ENCODE assay signal across 26 mouse cellular contexts in genomic region chr12:17170406-17170805, GRCm38 (mm10). TPM values are rescaled to one million over a fixed set of nuclear protein-coding genes. Genes with fewer than 3 reads are reported as not detected.
DNase-seq lines count a peak whose midpoint lies in the region; ATAC-seq and TF ChIP-seq lines count a peak whose summit lies in the region.
"Had no signal": no experiment of that assay in that cellular context is flagged by ENCODE, and none has a peak within 500 bp of the region (broad histone marks: within the 10 kb centered on the region; RNA-seq: fewer than 3 reads in every experiment).

No protein-coding gene starts in this region.

- no peak for TF ChIP-seq POLR2A in olfactory bulb, adult 2 months (IDR thresholded peaks at IDR 0.05; ENCODE audit: insufficient read depth, low read depth, low read length)

- no peak for ATAC-seq in monocyte, adult 5-6 weeks (replicated peaks; ENCODE audit: insufficient number of reproducible peaks, low FRiP score, low TSS enrichment, poor library complexity, severe bottlenecking)
- no peak for ATAC-seq in forebrain, embryonic 16.5 days
- ATAC-seq: hindbrain, postnatal 0 days; intestine, embryonic 16.5 days; liver, embryonic 12.5 days had no signal

- DNase-seq in left cerebral cortex, adult 18-20 months (ENCODE audit: low spot score in 2 of 2), result peak; percentile 70 to 83
- DNase-seq in left cerebral cortex, postnatal 4 days, result no peak
- DNase-seq in frontal cortex, postnatal 36 days (ENCODE audit: low spot score in 2 of 2), result peak; percentile 80 to 81
- DNase-seq in telencephalon, adult 2 months (ENCODE audit: low read depth, low spot score), result peak; percentile 86
- DNase-seq in heart, postnatal 25 days (ENCODE audit: low spot score), result no peak
- DNase-seq: adrenal gland, postnatal 36 days; cerebellum, adult 11 months; cerebellum, postnatal 10 days; gastrocnemius, postnatal 14 days; heart, adult 18-20 months; heart, postnatal 10 days; kidney, adult 9 months; kidney, postnatal 4 days; lung, embryonic 14.5 days; spleen, adult 18-20 months had no signal

- 51% methylated on average over 10 of the region's 10 CpGs for WGBS in olfactory bulb, adult 2 months
- 85% methylated on average over 10 of the region's 10 CpGs for WGBS in forebrain, embryonic 16.5 days

- H3K9me3 ChIP-seq in forebrain, embryonic 16.5 days (ENCODE audit: control insufficient read depth, low read length), result no peaks in the 10 kb centered on the region; the same call in 1 of the 2 replicates
- H3K9me3 ChIP-seq: embryonic facial prominence, embryonic 12.5 days; heart, embryonic 12.5 days; limb, embryonic 13.5 days; liver, embryonic 12.5 days; midbrain, embryonic 12.5 days had no signal

- TF ChIP-seq CTCF in olfactory bulb, adult 2 months (IDR thresholded peaks at IDR 0.05; ENCODE audit: insufficient read depth, low read depth, low read length), result no peak

- H3K36me3 ChIP-seq in forebrain, embryonic 16.5 days (ENCODE audit: control insufficient read depth, insufficient read depth), result no peaks in the 10 kb centered on the region
- H3K36me3 ChIP-seq: embryonic facial prominence, embryonic 12.5 days; heart, embryonic 12.5 days; limb, embryonic 13.5 days; liver, embryonic 12.5 days; midbrain, embryonic 12.5 days had no signal

- H3K4me3 ChIP-seq in olfactory bulb, adult 2 months (ENCODE audit: insufficient read depth, low read depth, low read length), result peak overlapping the region; percentile 24
- H3K4me3 ChIP-seq in forebrain, embryonic 16.5 days (replicated peaks; ENCODE audit: low read length), result no peak overlapping the region
- H3K4me3 ChIP-seq: embryonic facial prominence, embryonic 12.5 days; heart, embryonic 12.5 days; limb, embryonic 13.5 days; liver, embryonic 12.5 days; midbrain, embryonic 12.5 days had no signal

- peaks cover 14% of the 10 kb centered on the region for H3K4me1 ChIP-seq in olfactory bulb, adult 2 months (ENCODE audit: control insufficient read depth, insufficient read depth, low read length)
- H3K4me1 ChIP-seq in forebrain, embryonic 16.5 days (replicated peaks; ENCODE audit: control insufficient read depth, insufficient read depth, low read length), result peaks cover 4% of the 10 kb centered on the region
- H3K4me1 ChIP-seq: liver, embryonic 12.5 days had no signal

- no peak overlapping the region for H3K9ac ChIP-seq in forebrain, embryonic 16.5 days (replicated peaks; ENCODE audit: low read depth, low read length)
- H3K9ac ChIP-seq: embryonic facial prominence, embryonic 12.5 days; heart, embryonic 12.5 days; limb, embryonic 13.5 days; liver, embryonic 12.5 days; lung, embryonic 14.5 days; midbrain, embryonic 12.5 days had no signal

- no peak overlapping the region for H3K27ac ChIP-seq in olfactory bulb, adult 2 months (ENCODE audit: insufficient read depth, low read depth, low read length)
- H3K27ac ChIP-seq in forebrain, embryonic 16.5 days (ENCODE audit: low read length), result no peak overlapping the region
- H3K27ac ChIP-seq: embryonic facial prominence, embryonic 12.5 days; hindbrain, postnatal 0 days; limb, embryonic 13.5 days; liver, embryonic 12.5 days; midbrain, embryonic 12.5 days had no signal

- intact Hi-C loops in left cerebral cortex, postnatal 4 days (cut with DNase I), result loop anchor here (5.0 to 10.0 kb wide), 2 partner anchors 73 to 84 kb away; no protein-coding TSS in a partner anchor
- intact Hi-C loops in heart, postnatal 25 days (cut with DNase I), result no loop called here

- H3K27me3 ChIP-seq in forebrain, embryonic 16.5 days (replicated peaks; ENCODE audit: control insufficient read depth, insufficient read depth, low read length), result peaks cover 8% of the 10 kb centered on the region

- no peak overlapping the region for H3K4me2 ChIP-seq in forebrain, embryonic 16.5 days (ENCODE audit: low read length)
- H3K4me2 ChIP-seq: embryonic facial prominence, embryonic 12.5 days; heart, embryonic 12.5 days; limb, embryonic 13.5 days; liver, embryonic 12.5 days; lung, embryonic 14.5 days; midbrain, embryonic 12.5 days had no signal

RNA-seq across cellular contexts. Expression of gene Kcnf1, which starts 6.3 kb away (rescaled TPM):
- 100 to 1,000 TPM; 103 to 125 TPM for total RNA-seq in left cerebral cortex, adult 18-20 months (2021)
- total RNA-seq in left cerebral cortex, postnatal 4 days (2021), result 10 to 100 TPM; 35.1 to 36.1 TPM
- polyA plus RNA-seq in olfactory bulb, adult 2 months (2012; ENCODE audit: insufficient read depth, insufficient read length, low replicate concordance, missing spikeins), result 128 TPM in 1 of 2 replicates, not detected in the other
- total RNA-seq in heart, postnatal 25 days (2021), result not detected
- not detected in 3 replicates for total RNA-seq in monocyte, adult 5-6 weeks (2017)
- 5.0 and 6.6 TPM in 2 replicates for polyA plus RNA-seq in forebrain, embryonic 16.5 days (2015; fragmentation: Nextera tagmentation; extraction: Ambion mirVana)
- total RNA-seq: heart, adult 18-20 months; heart, postnatal 10 days; megakaryocyte, adult 5-6 weeks had no signal

Comparison
In these comparisons a context has a peak if more than half of its experiments do, and no peak if none do; other contexts are left out.
1. DNase-seq: peak in left cerebral cortex, adult 18-20 months (2 of 2), frontal cortex, postnatal 36 days (2 of 2) and telencephalon, adult 2 months (single experiment); none in left cerebral cortex, postnatal 4 days (single experiment) and heart, postnatal 25 days (single experiment).
2. RNA of gene Kcnf1, which starts 6.3 kb away (total RNA-seq): 103 to 125 TPM in left cerebral cortex, adult 18-20 months and 35.1 to 36.1 TPM in left cerebral cortex, postnatal 4 days; not detected in heart, postnatal 25 days and not detected in monocyte, adult 5-6 weeks; every median in the first group is over 10 times any median in the second.